ENCODE assay signal across 8 mouse cellular contexts in genomic region chr10:18235402-18235747, GRCm38 (mm10). TPM values are rescaled to one million over a fixed set of nuclear protein-coding genes. Genes with fewer than 3 reads are reported as not detected.
DNase-seq lines count a peak whose midpoint lies in the region; ATAC-seq and TF ChIP-seq lines count a peak whose summit lies in the region.

No protein-coding gene starts in this region.

- H3K4me1 ChIP-seq in heart, embryonic 14.5 days (ENCODE audit: control insufficient read depth in 2 of 2, insufficient read depth in 2 of 2, low read length in 2 of 2) = peaks cover 0 to 6% of the 10 kb centered on the region in 2 experiments; a peak in 2 of 4 replicates
- no peaks in the 10 kb centered on the region for H3K4me1 ChIP-seq in MEL (ENCODE audit: control insufficient read depth in 1 of 2, insufficient read depth in 2 of 2, low read length in 2 of 2)
- H3K4me1 ChIP-seq in hindbrain, embryonic 10.5 days (replicated peaks) = peaks cover 6% of the 10 kb centered on the region; the same call in 1 of the 2 replicates
- H3K4me1 ChIP-seq in midbrain, embryonic 10.5 days = peaks cover 9% of the 10 kb centered on the region

- no peak overlapping the region for H3K27ac ChIP-seq in heart, embryonic 14.5 days (replicated peaks in 1 of 2; ENCODE audit: control insufficient read depth in 1 of 2, insufficient read depth in 1 of 2, low read depth in 2 of 2, low read length in 2 of 2)
- no peak overlapping the region for H3K27ac ChIP-seq in MEL (ENCODE audit: control insufficient read depth, low read depth, low read length)
- peak overlapping the region; percentile 93 for H3K27ac ChIP-seq in hindbrain, embryonic 10.5 days
- peak overlapping the region; percentile 90 for H3K27ac ChIP-seq in midbrain, embryonic 10.5 days (replicated peaks)

- TF ChIP-seq EP300 in MEL (IDR thresholded peaks at IDR 0.05; ENCODE audit: low read depth in 1 of 2, low read length in 2 of 2) = no peak

- no peaks in the 10 kb centered on the region for H3K9me3 ChIP-seq in heart, embryonic 14.5 days (ENCODE audit: control insufficient read depth, low read length)
- no peaks in the 10 kb centered on the region for H3K9me3 ChIP-seq in MEL (replicated peaks; ENCODE audit: insufficient read depth, low read length)
- no peaks in the 10 kb centered on the region for H3K9me3 ChIP-seq in hindbrain, embryonic 10.5 days
- no peaks in the 10 kb centered on the region for H3K9me3 ChIP-seq in midbrain, embryonic 10.5 days (replicated peaks)

- H3K36me3 ChIP-seq in heart, embryonic 14.5 days (ENCODE audit: control insufficient read depth, insufficient read depth, low read length) = no peaks in the 10 kb centered on the region
- H3K36me3 ChIP-seq in MEL (ENCODE audit: control insufficient read depth in 1 of 2, insufficient read depth in 2 of 2, low read length in 2 of 2) = peaks cover 0 to 2% of the 10 kb centered on the region in 2 experiments; a peak in 1 of 4 replicates
- no peaks in the 10 kb centered on the region for H3K36me3 ChIP-seq in hindbrain, embryonic 10.5 days
- no peaks in the 10 kb centered on the region for H3K36me3 ChIP-seq in midbrain, embryonic 10.5 days

- 10% methylated on average over 14 of the region's 14 CpGs for WGBS in heart, embryonic 14.5 days
- 16% methylated on average over 14 of the region's 14 CpGs for WGBS in hindbrain, embryonic 10.5 days
- WGBS in midbrain, embryonic 10.5 days = 13% methylated on average over 14 of the region's 14 CpGs

- no peaks in the 10 kb centered on the region for H3K27me3 ChIP-seq in heart, embryonic 14.5 days (ENCODE audit: control insufficient read depth, insufficient read depth, low read length)
- H3K27me3 ChIP-seq in MEL (ENCODE audit: control insufficient read depth in 1 of 2, insufficient read depth in 2 of 2, low read length in 2 of 2) = no peaks in the 10 kb centered on the region
- no peaks in the 10 kb centered on the region for H3K27me3 ChIP-seq in hindbrain, embryonic 10.5 days (ENCODE audit: insufficient read depth, poor library complexity, severe bottlenecking)
- H3K27me3 ChIP-seq in midbrain, embryonic 10.5 days (ENCODE audit: low read depth, poor library complexity, severe bottlenecking) = no peaks in the 10 kb centered on the region

- peak overlapping the region; percentile 91 for H3K4me2 ChIP-seq in heart, embryonic 14.5 days (ENCODE audit: low read length)

- TF ChIP-seq CTCF in MEL (IDR thresholded peaks at IDR 0.05 in 2 of 3, conservative IDR thresholded peaks at IDR 0.05 in 1 of 3; ENCODE audit: control insufficient read depth in 1 of 3, insufficient read depth in 1 of 3, low read depth in 2 of 3, low read length in 3 of 3, poor library complexity in 1 of 3, severe bottlenecking in 1 of 3) = no peak

- no peaks in the 10 kb centered on the region for H3K79me2 ChIP-seq in MEL (ENCODE audit: control insufficient read depth, insufficient read depth, low read length, poor library complexity)

- no peak for DNase-seq in heart, adult 9 months (ENCODE audit: low spot score in 2 of 2)
- DNase-seq in MEL (ENCODE audit: low read depth, low spot score) = no peak
- no peak for DNase-seq in hindbrain, embryonic 10.5 days (ENCODE audit: low spot score)
- DNase-seq in midbrain, embryonic 10.5 days (ENCODE audit: low spot score) = no peak
- DNase-seq in adrenal gland, postnatal 14 days = no peak
- no peak for DNase-seq in gastrocnemius, postnatal 4 days (ENCODE audit: low spot score in 2 of 2)
- DNase-seq in urinary bladder, adult 18-20 months (ENCODE audit: low spot score in 2 of 2) = no peak

- TF ChIP-seq POLR2A in MEL (IDR thresholded peaks at IDR 0.05; ENCODE audit: control insufficient read depth in 1 of 2, insufficient read depth in 1 of 2, low read depth in 1 of 2, low read length in 2 of 2, poor library complexity in 1 of 2) = no peak

- peak overlapping the region; percentile 53; the same call in 1 of the 2 replicates for H3K9ac ChIP-seq in heart, embryonic 14.5 days (ENCODE audit: low read length)
- peak overlapping the region; percentile 21 for H3K9ac ChIP-seq in MEL (ENCODE audit: control insufficient read depth, low read depth, low read length, poor library complexity, severe bottlenecking)

- ATAC-seq in heart, embryonic 14.5 days (ENCODE audit: insufficient number of reproducible peaks, insufficient read depth, low FRiP score, low read depth) = peak; percentile 22; the same call in 1 of the 2 replicates

- H3K4me3 ChIP-seq in heart, embryonic 14.5 days (ENCODE audit: control insufficient read depth in 1 of 2, insufficient read depth in 1 of 2, low read depth in 1 of 2, low read length in 2 of 2) = peak overlapping the region; percentile 85
- H3K4me3 ChIP-seq in MEL (ENCODE audit: control insufficient read depth in 1 of 2, insufficient read depth in 1 of 2, low read depth in 2 of 2, low read length in 2 of 2) = peak overlapping the region; percentile 92 to 99
- H3K4me3 ChIP-seq in hindbrain, embryonic 10.5 days = peak overlapping the region; percentile 84
- H3K4me3 ChIP-seq in midbrain, embryonic 10.5 days = peak overlapping the region; percentile 71

- TF ChIP-seq RAD21 in MEL (IDR thresholded peaks at IDR 0.05; ENCODE audit: low read depth, low read length) = no peak

TF ChIP-seq in MEL, 35 proteins besides CTCF, POLR2A, EP300 and RAD21:
- TF ChIP-seq BHLHE40 (IDR thresholded peaks at IDR 0.05; ENCODE audit: borderline replicate concordance, low read depth, low read length) (no peak), CHD2 (IDR thresholded peaks at IDR 0.05; ENCODE audit: low read length) (no peak), ZMIZ1 (IDR thresholded peaks at IDR 0.05; ENCODE audit: low read depth, low read length) (no peak), ETS1 (IDR thresholded peaks at IDR 0.05; ENCODE audit: low read depth, low read length) (no peak), USF2 (IDR thresholded peaks at IDR 0.05; ENCODE audit: borderline replicate concordance in 1 of 2, insufficient read depth in 1 of 2, low read depth in 1 of 2, low read length in 2 of 2) (no peak), SIN3A (IDR thresholded peaks at IDR 0.05; ENCODE audit: low read length) (no peak), ZNF384 (IDR thresholded peaks at IDR 0.05; ENCODE audit: low read depth, low read length) (no peak), CHD1 (IDR thresholded peaks at IDR 0.05; ENCODE audit: low read depth, low read length) (no peak), POLR2AphosphoS2 (IDR thresholded peaks at IDR 0.05; ENCODE audit: low read length) (no peak), JUND (IDR thresholded peaks at IDR 0.05; ENCODE audit: low read depth, low read length) (no peak), TCF12 (IDR thresholded peaks at IDR 0.05; ENCODE audit: low read depth, low read length) (no peak), GATA1 (IDR thresholded peaks at IDR 0.05; ENCODE audit: low read depth, low read length) (no peak), MAZ (IDR thresholded peaks at IDR 0.05; ENCODE audit: low read depth, low read length) (no peak), MAX (IDR thresholded peaks at IDR 0.05; ENCODE audit: low read length) (no peak), E2F4 (IDR thresholded peaks at IDR 0.05; ENCODE audit: borderline replicate concordance, low read depth, low read length) (no peak), TBP (IDR thresholded peaks at IDR 0.05; ENCODE audit: low read depth, low read length) (no peak), MXI1 (IDR thresholded peaks at IDR 0.05; ENCODE audit: low read depth, low read length) (no peak), UBTF (IDR thresholded peaks at IDR 0.05; ENCODE audit: borderline replicate concordance, insufficient read depth, low read depth, low read length) (no peak)
TF ChIP-seq in MEL: peak in this region for 0.

RNA-seq across cellular contexts. Expression of gene Ccdc28a, which starts 0.6 kb away (rescaled TPM):
- polyA plus RNA-seq in heart, embryonic 14.5 days (2014; fragmentation: Nextera tagmentation; extraction: Ambion mirVana) = 12.1 and 13.0 TPM in 2 replicates
- total RNA-seq in MEL (2012; rRNA removed) = 5.0 and 7.0 TPM in 2 replicates
- polyA plus RNA-seq in MEL (2012; ENCODE audit: insufficient read depth in 1 of 2, insufficient read length in 2 of 2, low read depth in 1 of 2, low replicate concordance in 2 of 2, missing spikeins in 1 of 2) = 10 to 100 TPM in 1 of 2 experiments, not detected in 1; 16.4 TPM
- 5.9 and 8.3 TPM in 2 replicates for polyA plus RNA-seq in hindbrain, embryonic 10.5 days (2016; fragmentation: Nextera tagmentation; extraction: Ambion mirVana)
- 5.7 and 7.1 TPM in 2 replicates for polyA plus RNA-seq in midbrain, embryonic 10.5 days (2016; fragmentation: Nextera tagmentation; extraction: Ambion mirVana)
- total RNA-seq in adrenal gland, postnatal 14 days (2021) = 8.1 and 9.8 TPM in 2 replicates
- total RNA-seq in gastrocnemius, postnatal 4 days (2021) = 1 to 10 TPM; 4.1 to 5.5 TPM

RNA-seq across cellular contexts. Expression of gene Ect2l, which starts 24.7 kb away (rescaled TPM):
- polyA plus RNA-seq in heart, embryonic 14.5 days (2014; fragmentation: Nextera tagmentation; extraction: Ambion mirVana) = 0.51 and 0.55 TPM in 2 replicates
- not detected in 2 replicates for total RNA-seq in MEL (2012; rRNA removed)
- polyA plus RNA-seq in MEL (2012; ENCODE audit: insufficient read depth in 1 of 2, insufficient read length in 2 of 2, low read depth in 1 of 2, low replicate concordance in 2 of 2, missing spikeins in 1 of 2) = not detected
- 0.30 and 0.54 TPM in 2 replicates for polyA plus RNA-seq in hindbrain, embryonic 10.5 days (2016; fragmentation: Nextera tagmentation; extraction: Ambion mirVana)
- 0.22 and 0.27 TPM in 2 replicates for polyA plus RNA-seq in midbrain, embryonic 10.5 days (2016; fragmentation: Nextera tagmentation; extraction: Ambion mirVana)
- not detected in 2 replicates for total RNA-seq in adrenal gland, postnatal 14 days (2021)
- total RNA-seq in gastrocnemius, postnatal 4 days (2021) = under 1 TPM; 0.21 to 0.22 TPM

Comparison
In these comparisons a context has a peak if more than half of its experiments do, and no peak if none do; other contexts are left out.
1. H3K27ac ChIP-seq: peak in hindbrain, embryonic 10.5 days (single experiment) and midbrain, embryonic 10.5 days (single experiment); none in heart, embryonic 14.5 days (0 of 2) and MEL (single experiment).
2. Peak in every context shown above with its lines, with median percentiles within 50 percentile points of each other: H3K4me3 ChIP-seq.